Mouse (Mus musculus) layer of hippocampus, adult 9-10 months (tissue): ENCODE measurements around the gene Dnajc12.
"Not testable (repeated sequence)": the region's sequence is repeated elsewhere in the genome, so short reads cannot be mapped to it uniquely, and the experiment has no call there.

Experiments
- DNase-seq: peaks from one replicate; pipeline ENCODE4 v3.0.0; 2022; ENCODE audit warnings: low spot score

Dnajc12 gene

DNA sequence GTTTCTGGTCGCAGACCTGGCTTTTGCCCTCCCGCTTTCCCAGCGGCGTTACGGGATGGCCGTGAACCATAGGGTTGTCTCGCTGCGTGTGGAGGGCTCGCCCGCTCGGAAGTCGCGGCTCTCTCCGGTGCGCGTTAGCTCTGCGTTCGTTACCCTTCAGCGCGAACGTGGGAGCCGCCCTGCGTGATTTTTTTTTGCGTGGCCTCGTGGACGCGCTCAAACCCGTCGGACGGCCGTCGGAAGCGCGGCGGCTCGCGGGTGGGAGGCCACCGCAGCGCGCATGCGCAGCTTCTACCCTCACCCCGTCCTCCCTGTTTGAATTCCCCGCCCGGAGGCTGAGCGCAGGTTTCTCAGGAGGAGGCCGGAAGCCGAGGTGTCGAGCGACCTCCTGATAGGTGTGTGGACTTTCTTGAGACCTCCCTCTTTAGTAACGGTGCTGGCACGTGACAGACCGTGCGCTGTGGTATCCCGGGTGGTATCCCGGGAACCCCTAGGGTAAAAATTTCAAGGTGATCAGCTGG lies 47.6 kb downstream of the Dnajc12 start, which contains the start of gene Ctnna3:
Ctnna3 (plus strand) TSS at position 314 of the 521 bp plus-strand sequence.
- DNase-seq = peak; percentile 65

DNA sequence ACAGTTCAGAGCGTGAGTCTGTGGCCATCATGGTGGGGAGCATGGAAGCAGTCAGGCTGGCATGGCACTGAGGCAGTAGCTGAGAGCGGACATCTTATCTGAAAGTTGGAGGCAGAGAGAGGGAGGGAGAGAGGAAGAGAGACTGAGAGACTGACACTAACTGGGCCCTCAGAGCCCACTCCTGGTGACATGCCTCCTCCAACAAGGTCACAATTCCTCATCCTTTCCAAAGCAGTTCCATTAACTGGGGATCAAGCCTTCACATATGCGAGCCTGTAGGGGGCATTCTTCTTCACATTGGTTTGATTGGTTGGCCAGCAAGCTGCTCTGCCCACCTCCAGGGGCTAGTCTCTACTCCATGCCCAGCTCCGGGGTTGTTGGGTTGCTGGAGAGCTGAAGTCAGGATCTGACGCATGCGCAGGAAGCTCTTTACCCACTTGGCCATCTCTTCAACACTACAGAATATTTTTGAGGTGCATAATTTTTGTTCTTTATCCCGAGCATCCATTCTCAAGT lies 49.0 kb downstream of the Dnajc12 start:
- DNase-seq = no peak

DNA sequence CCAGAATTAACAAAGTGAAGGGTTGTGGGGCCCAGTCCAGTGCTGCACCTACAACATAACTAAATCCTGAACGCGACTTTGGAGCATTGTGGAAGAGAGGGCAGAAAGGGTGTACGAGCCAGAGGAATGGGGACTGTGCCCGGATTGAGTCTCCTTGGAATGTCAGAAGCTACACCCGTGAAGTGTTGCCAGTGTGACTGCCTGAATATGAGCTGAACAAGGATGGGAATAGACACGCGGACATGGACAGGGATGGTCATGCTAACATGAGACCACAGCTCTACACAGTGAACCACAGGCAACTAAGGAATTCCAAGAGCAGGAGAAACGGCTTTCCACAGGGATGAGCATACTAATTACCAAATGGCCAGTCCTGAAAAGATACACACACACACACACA lies 49.9 kb downstream of the Dnajc12 start:
- no peak for DNase-seq

DNA sequence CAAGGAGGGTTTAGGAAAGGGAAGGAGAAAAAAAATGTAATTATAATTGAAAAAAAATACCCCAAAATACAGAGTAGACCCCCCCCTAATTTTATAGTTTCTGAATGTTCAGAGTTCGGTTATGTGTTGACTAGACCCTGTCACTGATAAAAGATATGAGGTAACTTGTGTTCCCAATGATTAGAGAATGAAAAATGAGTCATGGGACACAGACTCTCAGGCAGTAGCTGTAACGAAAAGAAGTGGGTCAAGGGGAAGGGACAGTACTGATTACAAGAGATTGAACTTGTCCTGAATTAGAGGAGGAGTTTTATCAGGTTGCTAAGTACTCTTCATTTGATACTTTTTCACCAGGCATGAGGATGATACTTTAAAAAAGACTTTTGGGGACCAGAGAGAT lies 50.6 kb downstream of the Dnajc12 start:
- no peak for DNase-seq

DNA sequence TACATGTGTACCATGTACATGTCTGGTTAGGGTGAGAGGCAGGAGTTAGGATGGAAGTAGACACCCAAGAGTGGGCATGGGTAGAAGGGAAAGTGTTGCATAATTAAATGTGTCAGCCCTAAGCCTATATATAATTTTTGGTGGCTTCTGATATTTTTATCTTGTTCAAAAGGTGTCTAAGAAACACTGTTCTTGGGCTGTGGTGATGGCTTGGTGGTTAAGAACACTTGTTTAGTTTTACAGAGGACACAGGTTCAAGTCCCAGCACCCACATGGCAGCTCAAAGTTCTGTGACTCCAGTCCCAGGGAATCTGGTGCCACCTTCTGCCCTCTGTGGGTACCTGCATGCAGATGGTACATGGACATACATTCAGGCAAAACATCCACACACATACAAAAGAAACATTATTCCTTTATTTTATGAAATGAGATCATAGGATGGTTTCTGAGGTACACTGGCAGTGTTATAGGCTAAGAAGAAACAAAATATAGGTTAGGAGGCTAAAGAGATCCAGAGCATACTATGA lies 56.6 kb downstream of the Dnajc12 start:
- no peak for DNase-seq

DNA sequence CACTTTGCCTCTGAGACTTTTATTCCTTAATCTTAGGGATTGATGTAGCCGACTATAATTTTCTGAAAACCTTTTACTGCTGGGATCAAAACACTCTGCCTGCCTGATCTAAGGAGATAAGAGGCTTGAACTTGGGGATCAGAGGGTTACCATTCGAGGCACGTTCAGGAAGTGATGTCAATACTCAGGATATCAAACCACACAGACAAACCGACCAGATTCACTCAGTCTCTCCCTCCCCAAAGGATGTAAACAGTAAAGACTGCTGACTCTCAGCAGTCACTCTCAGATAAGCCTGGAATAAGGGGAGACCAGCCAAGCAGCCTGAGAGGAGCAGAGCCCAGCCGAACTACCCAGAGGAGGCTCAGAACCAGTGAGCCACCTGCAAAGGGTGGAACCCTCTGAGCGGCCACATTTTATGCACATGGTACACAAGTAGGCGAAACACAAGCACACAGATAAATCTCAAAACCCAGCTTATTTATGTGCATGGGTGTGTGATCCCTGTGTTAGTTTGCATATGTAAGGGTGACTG lies 57.5 kb downstream of the Dnajc12 start:
- DNase-seq = no peak

DNA sequence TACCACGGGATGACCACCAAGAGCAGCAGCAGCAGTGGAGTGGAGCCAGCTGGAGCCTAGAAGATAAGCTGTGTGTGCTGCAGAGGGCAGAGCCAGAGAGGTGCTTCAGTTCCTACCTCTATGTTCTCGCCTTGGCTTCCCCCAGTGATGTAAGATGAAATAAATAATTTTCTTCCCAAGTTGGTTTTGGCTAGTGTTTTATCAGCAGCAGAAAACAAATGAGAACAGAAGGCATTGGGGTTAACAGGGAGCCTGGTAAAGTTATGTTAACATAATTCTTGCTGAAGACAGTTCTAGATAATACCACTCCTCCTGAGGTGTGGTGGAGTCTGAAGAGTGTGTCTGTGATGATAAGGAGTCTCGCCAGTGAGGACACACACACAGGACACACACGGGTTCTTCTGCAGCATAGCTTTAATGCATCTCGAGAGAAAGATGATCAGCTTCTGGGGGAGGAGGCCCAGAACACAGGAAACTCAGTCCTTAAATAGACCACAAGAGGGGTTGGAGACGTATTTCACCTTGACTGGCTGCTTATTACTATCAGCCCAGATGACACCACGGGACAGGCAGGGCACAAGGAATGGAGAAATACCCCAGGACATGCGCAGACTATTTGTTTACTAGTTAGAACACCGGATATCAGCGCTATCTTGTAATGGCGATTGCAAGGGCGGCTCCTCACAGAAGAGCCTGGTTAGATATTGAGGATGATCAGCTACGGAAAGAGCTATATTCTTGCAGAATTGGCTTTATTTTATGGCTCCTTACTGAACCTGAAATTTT lies 62.6 kb downstream of the Dnajc12 start:
- DNase-seq = not testable (repeated sequence)

DNA sequence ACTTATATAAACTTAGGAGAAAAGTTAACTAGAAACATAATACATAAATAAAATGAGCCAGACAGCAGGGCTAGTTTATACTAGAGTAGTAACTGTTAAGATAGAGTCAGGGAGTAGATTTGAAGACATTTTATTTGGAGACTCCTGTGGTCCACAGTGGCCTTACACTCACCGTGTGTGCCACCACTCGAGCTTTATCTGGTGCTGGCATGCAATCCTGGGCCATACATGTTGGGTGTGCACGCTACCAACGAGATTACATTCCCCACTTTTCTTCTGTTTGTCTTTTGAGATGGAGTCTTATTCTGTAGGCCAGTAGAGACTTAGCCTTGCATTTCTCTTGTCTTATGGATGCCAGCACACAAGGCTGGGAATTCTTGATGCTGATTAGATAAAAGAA lies 71.7 kb downstream of the Dnajc12 start:
- no peak for DNase-seq

DNA sequence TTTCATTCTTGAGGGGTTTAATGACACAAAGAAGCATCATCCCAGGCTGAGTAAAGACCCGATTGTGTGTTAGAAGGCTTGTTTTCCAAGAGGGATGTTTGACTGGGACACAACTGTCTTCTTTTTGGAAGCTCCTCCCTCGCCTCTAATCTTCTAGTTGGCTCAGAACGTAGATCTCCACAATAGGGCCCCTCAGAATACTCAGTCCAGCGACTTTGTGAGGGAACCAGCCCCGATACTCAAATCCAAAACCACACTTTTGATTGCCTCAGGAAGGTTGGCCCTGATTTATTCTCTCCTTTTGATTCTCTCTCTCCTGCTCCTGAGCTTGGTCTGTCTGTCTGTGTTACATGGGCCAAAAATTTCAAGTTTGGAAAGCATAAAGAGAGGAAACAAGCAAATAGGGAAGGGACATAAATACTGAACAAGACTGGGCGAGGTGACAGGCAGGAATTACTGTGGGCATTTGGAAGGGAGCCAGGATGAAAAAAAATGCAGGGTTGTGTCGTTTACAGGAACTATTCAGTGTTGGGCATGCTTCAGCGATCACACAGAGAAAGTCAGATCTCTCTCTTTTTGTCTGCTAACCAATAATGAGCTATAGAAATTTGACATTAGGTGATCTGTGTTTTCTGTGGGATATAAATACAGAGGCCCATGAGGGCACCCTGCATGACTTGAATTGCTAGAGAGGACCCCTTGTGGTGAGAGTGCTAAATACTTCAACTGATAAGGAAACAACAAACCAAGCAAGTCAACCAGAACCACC lies 73.1 kb downstream of the Dnajc12 start:
- no peak for DNase-seq

DNA sequence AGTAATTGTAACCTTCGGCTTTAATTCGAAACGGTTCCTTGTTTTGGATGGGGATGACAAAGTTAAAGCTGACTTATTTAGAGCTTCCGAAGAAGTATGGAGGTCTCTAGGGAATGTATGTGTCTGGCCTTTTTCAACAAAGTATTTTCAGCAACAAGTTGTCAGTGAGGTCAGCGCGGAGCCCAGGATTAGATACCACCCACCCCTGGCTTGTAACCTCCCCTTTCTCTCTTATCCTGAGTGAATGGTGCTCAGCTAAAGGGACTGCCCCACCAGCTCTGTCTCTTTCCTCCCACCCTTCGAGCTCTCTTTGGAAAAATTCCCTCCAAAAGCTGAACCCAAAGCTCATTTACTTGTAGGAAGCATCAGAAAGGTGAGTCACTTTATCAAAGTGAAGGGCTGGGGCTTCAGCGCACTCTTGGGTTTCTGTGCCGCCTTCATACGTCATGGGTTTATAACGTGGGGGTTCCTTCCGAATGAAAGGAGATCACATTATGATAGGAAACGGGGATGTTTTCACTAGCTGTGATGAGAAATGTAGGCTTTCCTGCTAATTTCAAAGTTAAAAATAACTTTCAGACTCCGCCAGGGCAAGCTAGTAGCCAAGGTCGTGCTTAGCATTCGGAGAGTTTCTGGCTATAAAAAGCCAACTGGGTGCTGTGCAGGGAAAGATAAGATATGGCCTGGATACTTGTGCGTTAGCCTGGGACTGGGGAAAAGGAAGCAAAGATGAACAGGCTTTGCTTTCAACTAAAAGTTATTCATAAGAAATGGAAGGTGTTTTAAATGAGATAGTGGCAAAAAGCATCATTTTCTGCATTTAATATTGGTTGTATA lies 75.3 kb downstream of the Dnajc12 start:
- DNase-seq = no peak
